Mouse (Mus musculus): ENCODE data around the gene Lama1.

Lama1 gene

GRCm38 (mm10) chr17:67696694-67697386 lies at the start of gene Lama1:
Gene Lama1, plus strand, starts transcription at chr17:67697259.
- peak; percentile 79 for DNase-seq (ENCODE audit: low read depth, low spot score)

- DNase-seq (ENCODE audit: low read depth, low spot score) = peak; percentile 76
Measured at GRCm38 (mm10) chr17:67651506-67651905, 45.6 kb upstream of the Lama1 start.

GRCm38 (mm10) chr17:67664299-67664698 lies 32.8 kb upstream of the Lama1 start:
- no peak for DNase-seq (ENCODE audit: low read depth, low spot score)

- no peak for DNase-seq (ENCODE audit: low read depth, low spot score)
Measured at GRCm38 (mm10) chr17:67666981-67667380, 30.1 kb upstream of the Lama1 start.

- peak; percentile 67 for DNase-seq (ENCODE audit: low read depth, low spot score)
Measured at GRCm38 (mm10) chr17:67667981-67668380, 29.1 kb upstream of the Lama1 start.

- no peak for DNase-seq (ENCODE audit: low read depth, low spot score)
Measured at GRCm38 (mm10) chr17:67678576-67678975, 18.5 kb upstream of the Lama1 start.

- no peak for DNase-seq (ENCODE audit: low read depth, low spot score)
Measured at GRCm38 (mm10) chr17:67681084-67681483, 16.0 kb upstream of the Lama1 start.

- peak; percentile 34 for DNase-seq (ENCODE audit: low read depth, low spot score)
Measured at GRCm38 (mm10) chr17:67685022-67685743, 11.9 kb upstream of the Lama1 start.

GRCm38 (mm10) chr17:67687505-67687904 lies 9.6 kb upstream of the Lama1 start:
- no peak for DNase-seq (ENCODE audit: low read depth, low spot score)

- no peak for DNase-seq (ENCODE audit: low read depth, low spot score)
Measured at GRCm38 (mm10) chr17:67690689-67691088, 6.4 kb upstream of the Lama1 start.

GRCm38 (mm10) chr17:67692651-67693050 lies 4.4 kb upstream of the Lama1 start:
- no peak for DNase-seq (ENCODE audit: low read depth, low spot score)

GRCm38 (mm10) chr17:67693861-67694260 lies 3.2 kb upstream of the Lama1 start:
- no peak for DNase-seq (ENCODE audit: low read depth, low spot score)

GRCm38 (mm10) chr17:67697461-67697891 lies 417 bp downstream of the Lama1 start:
- DNase-seq (ENCODE audit: low read depth, low spot score) = peak; percentile 31

GRCm38 (mm10) chr17:67698301-67698700 lies 1.2 kb downstream of the Lama1 start:
- peak; percentile 25 for DNase-seq (ENCODE audit: low read depth, low spot score)

- DNase-seq (ENCODE audit: low read depth, low spot score) = no peak
Measured at GRCm38 (mm10) chr17:67701761-67702160, 4.7 kb downstream of the Lama1 start.

- DNase-seq (ENCODE audit: low read depth, low spot score) = no peak
Measured at GRCm38 (mm10) chr17:67702941-67703340, 5.9 kb downstream of the Lama1 start.

GRCm38 (mm10) chr17:67705035-67705769 lies 8.1 kb downstream of the Lama1 start:
- no peak for DNase-seq (ENCODE audit: low read depth, low spot score)

GRCm38 (mm10) chr17:67706372-67706771 lies 9.3 kb downstream of the Lama1 start:
- no peak for DNase-seq (ENCODE audit: low read depth, low spot score)

GRCm38 (mm10) chr17:67707793-67708364 lies 10.8 kb downstream of the Lama1 start:
- DNase-seq (ENCODE audit: low read depth, low spot score) = no peak

- no peak for DNase-seq (ENCODE audit: low read depth, low spot score)
Measured at GRCm38 (mm10) chr17:67710377-67710781, 13.3 kb downstream of the Lama1 start.

- DNase-seq (ENCODE audit: low read depth, low spot score) = no peak
Measured at GRCm38 (mm10) chr17:67711361-67711760, 14.3 kb downstream of the Lama1 start.

GRCm38 (mm10) chr17:67712929-67713328 lies 15.9 kb downstream of the Lama1 start:
- no peak for DNase-seq (ENCODE audit: low read depth, low spot score)

All from forelimb bud, embryonic 11.5 days (tissue).